In genomic region chr3:145758561-145759378, GRCm38 (mm10) we compare ENCODE assay signal across 8 mouse cellular contexts. TPM values are rescaled to one million over a fixed set of nuclear protein-coding genes. Genes with fewer than 3 reads are reported as not detected.
DNase-seq lines count a peak whose midpoint lies in the region; ATAC-seq and TF ChIP-seq lines count a peak whose summit lies in the region.

TSS of gene Ddah1 (plus strand) at chr3:145758675.

- peak; percentile 91 for DNase-seq in Muller cell, postnatal 12 days (ENCODE audit: inconsistent ontology term)
- peak; percentile 80 for DNase-seq in cerebellum, adult 2 months
- peak; percentile 63 to 73 for DNase-seq in heart, postnatal 36 days
- peak; percentile 17 to 62 for DNase-seq in layer of hippocampus, adult 8-10 months (ENCODE audit: low spot score in 2 of 2)
- peak; percentile 60 for DNase-seq in lung, adult 2 months
- peak; percentile 77 for DNase-seq in ovary, postnatal 36 days (ENCODE audit: low spot score)
- DNase-seq in thymus, postnatal 0 days (ENCODE audit: low spot score): no peak

- TF ChIP-seq CTCF in cerebellum, adult 2 months (IDR thresholded peaks at IDR 0.05; ENCODE audit: borderline replicate concordance, insufficient read depth, low read depth, low read length): no peak
- no peak for TF ChIP-seq CTCF in lung, adult 2 months (IDR thresholded peaks at IDR 0.05; ENCODE audit: insufficient read depth, low read length)

- H3K27ac ChIP-seq in cerebellum, adult 2 months (ENCODE audit: insufficient read depth, low read length): no peak within 1 kb of the TSS; the same call in 1 of the 2 replicates

- H3K4me3 ChIP-seq in cerebellum, adult 2 months (replicated peaks; ENCODE audit: insufficient read depth, low read depth, low read length): peak within 1 kb of the TSS; percentile 56
- peak within 1 kb of the TSS; percentile 70 for H3K4me3 ChIP-seq in lung, adult 2 months (replicated peaks; ENCODE audit: extremely low read depth, low read depth, low read length)

- under 1% methylated on average over 97 of the region's 97 CpGs for WGBS in cerebellum, adult 2 months
- WGBS in lung, adult 2 months: under 1% methylated on average over 97 of the region's 97 CpGs

- no peaks in the 10 kb centered on the region for H3K27me3 ChIP-seq in cerebellum, adult 2 months (ENCODE audit: control insufficient read depth, insufficient read depth, low read length)

- peak; percentile 90 for ATAC-seq in frontal cortex, adult (ENCODE audit: low TSS enrichment)

- H3K4me1 ChIP-seq in cerebellum, adult 2 months (ENCODE audit: control insufficient read depth, insufficient read depth, low read length): no peaks in the 10 kb centered on the region
- H3K4me1 ChIP-seq in lung, adult 2 months (ENCODE audit: control insufficient read depth, insufficient read depth, low read length): 0 out of 2 replicates have a peak, but pooled peaks cover 3% of the 10 kb centered on the region

- intact Hi-C loops in heart, postnatal 36 days (cut with DNase I): loop anchor here (2.0 to 10.0 kb wide), 3 partner anchors 26 to 146 kb away; no protein-coding TSS in a partner anchor

- TF ChIP-seq POLR2A in cerebellum, adult 2 months (IDR thresholded peaks at IDR 0.05; ENCODE audit: borderline replicate concordance, insufficient read depth, low read length): no peak
- TF ChIP-seq POLR2A in lung, adult 2 months (IDR thresholded peaks at IDR 0.05; ENCODE audit: borderline replicate concordance, extremely low read depth, low read depth, low read length): no peak

RNA-seq across cellular contexts. Expression of gene Ddah1, which starts in this region (rescaled TPM):
- polyA plus RNA-seq in cerebellum, adult 2 months (2012; rRNA removed): 69.3 and 70.3 TPM in 2 replicates
- total RNA-seq in heart, postnatal 36 days (2021): 1 to 10 TPM; 8.4 to 8.9 TPM
- 10 to 100 TPM; 55.4 to 64.4 (median 60.5) TPM for total RNA-seq in layer of hippocampus, adult 8-10 months (2022)
- polyA plus RNA-seq in lung, adult 2 months (2012; rRNA removed): 16.1 and 20.7 TPM in 2 replicates
- 2.9 and 3.2 TPM in 2 replicates for polyA plus RNA-seq in thymus, postnatal 0 days (2015; fragmentation: Nextera tagmentation; extraction: Ambion mirVana)

Comparison
In these comparisons a context has a peak if more than half of its experiments do, and no peak if none do; other contexts are left out.
1. RNA of gene Ddah1 (total RNA-seq): 55.4 to 64.4 TPM in layer of hippocampus, adult 8-10 months; 8.4 to 8.9 TPM in heart, postnatal 36 days; every median in the first group is over 4 times any median in the second.